Mouse (Mus musculus) testis, adult 2 months (tissue): Measurements from ENCODE around the gene P4ha1.

Source experiments
- CTCF ChIP-seq: fragments of 200-500 bp; IDR thresholded peaks from 2 replicates; pipeline ENCODE4 v1.5.1; 2012; ENCODE audit warnings: low read depth, mild to moderate bottlenecking, inconsistent platforms, low read length, moderate library complexity; ENCODE audit not compliant: control insufficient read depth, insufficient read depth, insufficient replicate concordance
- POLR2A ChIP-seq: fragments of 200-500 bp; IDR thresholded peaks from 2 replicates; pipeline ENCODE4 v1.6.1; 2012; ENCODE audit warnings: low read depth, mild to moderate bottlenecking, inconsistent platforms, low read length, moderate library complexity; ENCODE audit not compliant: control insufficient read depth

DNA sequence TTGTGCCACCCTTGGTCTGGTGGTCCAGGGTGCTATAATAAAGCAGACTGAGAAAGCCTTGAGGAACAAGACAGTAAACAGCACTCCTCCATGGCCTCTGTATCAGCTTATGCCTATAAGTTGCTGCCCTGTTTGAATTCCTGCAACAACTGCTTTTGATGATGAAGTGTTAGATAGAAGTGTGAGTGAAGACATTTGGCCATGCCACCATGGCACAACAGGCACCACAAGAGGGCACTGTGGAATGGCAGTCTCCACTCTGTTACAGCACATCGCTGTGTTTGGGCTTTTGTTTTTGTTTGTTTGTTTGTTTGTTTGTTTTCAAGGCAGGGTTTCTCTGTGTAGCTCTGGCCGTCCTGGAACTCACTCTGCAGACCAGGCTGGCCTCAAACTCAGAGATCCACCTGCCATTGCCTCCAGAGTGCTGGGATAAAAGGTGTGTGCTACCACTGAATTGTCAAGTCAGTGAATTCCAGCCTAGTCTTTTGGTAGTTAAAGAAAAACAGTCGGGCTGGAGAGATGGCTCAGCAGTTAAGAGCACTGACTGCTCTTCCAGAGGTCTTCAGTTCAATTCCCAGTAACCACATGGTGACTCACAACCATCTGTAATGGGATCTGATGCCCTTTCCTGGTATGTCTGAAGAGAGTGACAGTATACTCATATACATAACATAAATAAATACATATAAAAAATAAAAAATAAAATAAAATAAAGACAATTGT is 13.9 kb upstream of the P4ha1 start:
- peak; percentile 64; the same call in 1 of the 2 replicates for TF ChIP-seq CTCF
- TF ChIP-seq POLR2A: no peak
